Mouse (Mus musculus): Measurements from ENCODE around the gene 2010003K11Rik. TPM values are rescaled to one million over a fixed set of nuclear protein-coding genes. Genes with fewer than 3 reads are reported as not detected.
A peak's percentile ranks its signal among the peaks of the same experiment; 100 is the strongest.

The 2010003K11Rik gene
- polyA plus RNA-seq (2015; fragmentation: Nextera tagmentation; extraction: Ambion mirVana), result 7.6 and 9.7 TPM in 2 replicates

DNA sequence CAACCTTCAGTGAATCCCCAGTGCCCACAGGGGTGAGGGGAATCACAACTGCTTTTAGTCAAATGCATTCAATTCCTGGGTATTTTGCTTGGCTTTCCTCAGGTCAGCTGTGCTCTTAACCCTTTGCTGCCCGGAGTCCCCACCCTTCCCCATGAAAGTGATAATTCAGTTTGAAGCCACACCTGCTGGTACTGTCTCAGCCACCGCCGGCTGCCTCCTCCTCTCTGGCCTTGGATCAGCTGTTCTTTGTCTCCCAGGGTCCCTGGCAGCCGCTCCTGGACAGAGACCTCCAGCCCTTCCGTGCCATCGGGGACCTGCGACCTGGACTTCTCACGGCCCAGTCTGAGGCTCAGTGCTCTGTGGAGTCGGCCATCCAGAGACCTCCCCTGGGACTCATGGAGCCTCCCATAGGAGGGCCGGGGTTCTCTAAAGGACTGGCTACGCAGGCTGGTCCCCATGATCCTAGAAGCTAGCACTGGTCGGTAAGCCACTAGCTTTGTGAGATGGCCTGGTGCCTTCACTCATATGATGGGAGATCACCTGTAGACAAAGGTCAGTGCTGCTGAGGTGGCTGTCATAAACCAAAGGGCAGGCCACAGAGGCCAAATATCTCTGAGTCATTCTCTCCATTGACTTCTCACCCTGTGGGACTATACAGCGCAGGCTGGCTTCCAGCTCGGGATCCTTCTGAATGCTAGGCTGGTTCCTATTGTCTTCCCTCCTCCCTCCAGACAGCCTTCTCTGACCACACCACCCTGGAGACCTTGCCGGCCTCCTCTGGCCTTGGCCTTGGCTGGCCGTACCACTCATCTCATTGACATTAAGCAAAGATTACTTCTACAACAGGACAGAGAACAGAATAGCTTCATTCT lies at the start of gene 2010003K11Rik:
Gene 2010003K11Rik (minus strand): TSS at position 522 of the 872 bp plus-strand sequence.
- 51% methylated on average over 16 of the region's 16 CpGs for WGBS
- Histone ChIP-seq H3K36me3 (no peaks in the 10 kb centered on the region), H3K9ac (no peak within 1 kb of the TSS), H3K27ac (peak within 1 kb of the TSS; percentile 60; the same call in 1 of the 2 replicates), H3K9me3 (no peaks in the 10 kb centered on the region), H3K4me3 (replicated peaks) (no peak within 1 kb of the TSS), H3K27me3 (replicated peaks) (no peaks in the 10 kb centered on the region), H3K4me2 (replicated peaks) (peak within 1 kb of the TSS; percentile 35), H3K4me1 (replicated peaks) (peaks cover 15% of the 10 kb centered on the region)
- ATAC-seq, result peak; percentile 57

DNA sequence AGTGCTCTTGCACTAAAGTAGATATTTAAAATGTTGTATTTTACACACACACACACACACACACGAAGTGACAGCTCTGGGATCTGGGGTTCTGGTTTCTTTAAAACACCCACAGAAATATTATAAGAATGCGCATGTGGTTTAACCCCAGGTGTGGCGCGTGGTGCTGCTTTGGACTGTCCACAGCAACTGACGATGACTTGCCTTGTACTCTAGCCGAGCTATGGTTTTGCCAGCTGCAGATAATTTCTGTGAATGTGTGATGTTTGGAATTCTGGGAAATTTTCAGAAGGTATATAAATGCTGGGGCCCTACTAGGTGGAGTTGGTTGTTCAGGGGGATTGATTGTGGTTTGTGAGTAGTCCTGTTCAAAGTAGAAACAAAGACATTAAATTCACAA lies 49.4 kb upstream of the 2010003K11Rik start:
- Histone ChIP-seq H3K9me3 (no peaks in the 10 kb centered on the region), H3K4me3 (replicated peaks) (no peak overlapping the region), H3K27me3 (replicated peaks) (no peaks in the 10 kb centered on the region), H3K4me1 (replicated peaks) (no peaks in the 10 kb centered on the region), H3K36me3 (no peaks in the 10 kb centered on the region), H3K9ac (no peak overlapping the region), H3K4me2 (replicated peaks) (no peak overlapping the region), H3K27ac (no peak overlapping the region)
- no peak for ATAC-seq
- WGBS, result 76% methylated on average over 6 of the region's 6 CpGs

DNA sequence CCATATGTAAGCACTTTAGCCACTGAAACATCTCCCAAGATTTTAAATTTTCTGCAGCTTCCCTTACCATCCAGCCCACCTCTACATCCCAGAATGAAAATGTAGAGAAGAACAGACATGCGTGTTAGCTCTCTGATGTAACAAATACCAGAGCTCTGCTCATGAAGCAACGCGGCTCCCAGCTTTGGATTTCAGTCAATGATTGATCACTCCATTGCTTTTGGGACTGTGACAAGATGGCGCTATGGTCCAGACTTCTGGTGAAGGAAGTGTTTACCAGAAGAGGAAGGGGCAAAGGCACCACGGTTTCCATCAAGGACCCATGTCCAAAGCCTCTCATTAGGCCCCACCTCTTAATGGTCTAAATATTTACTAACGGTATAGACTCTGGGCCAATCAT lies 47.5 kb upstream of the 2010003K11Rik start:
- 81% methylated on average over 6 of the region's 6 CpGs for WGBS
- no peaks in the 10 kb centered on the region for H3K36me3 ChIP-seq
- H3K27ac ChIP-seq, result no peak overlapping the region
- no peaks in the 10 kb centered on the region for H3K27me3 ChIP-seq (replicated peaks)
- H3K9me3 ChIP-seq, result no peaks in the 10 kb centered on the region
- H3K4me3 ChIP-seq (replicated peaks), result no peak overlapping the region
- ATAC-seq, result no peak
- no peak overlapping the region for H3K4me2 ChIP-seq (replicated peaks)
- no peaks in the 10 kb centered on the region for H3K4me1 ChIP-seq (replicated peaks)
- no peak overlapping the region for H3K9ac ChIP-seq

DNA sequence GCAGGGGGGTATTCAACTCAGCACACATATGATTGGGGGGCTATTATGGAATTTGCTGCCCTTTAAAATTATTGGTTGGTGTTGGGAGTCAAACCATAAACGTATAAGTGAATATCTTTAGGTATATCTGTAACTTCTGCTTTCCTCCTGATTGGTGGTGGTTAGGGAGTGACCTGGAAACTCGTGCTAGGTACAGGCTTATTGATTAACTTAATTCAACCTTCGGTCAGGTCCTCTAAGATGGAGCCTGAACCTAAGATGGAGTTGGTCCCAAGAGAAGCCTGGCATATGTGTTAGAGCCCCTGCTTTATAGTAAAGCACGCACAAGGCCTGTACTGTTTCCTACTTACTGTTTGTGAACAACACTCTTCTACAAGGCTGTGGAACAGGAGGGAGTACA lies 46.7 kb upstream of the 2010003K11Rik start:
- ATAC-seq, result no peak
- Histone ChIP-seq H3K9me3 (no peaks in the 10 kb centered on the region), H3K9ac (no peak overlapping the region), H3K4me2 (replicated peaks) (no peak overlapping the region), H3K4me3 (replicated peaks) (no peak overlapping the region), H3K27ac (no peak overlapping the region), H3K27me3 (replicated peaks) (no peaks in the 10 kb centered on the region), H3K36me3 (no peaks in the 10 kb centered on the region), H3K4me1 (replicated peaks) (no peaks in the 10 kb centered on the region)
- WGBS, result 79% methylated on average over 4 of the region's 4 CpGs

DNA sequence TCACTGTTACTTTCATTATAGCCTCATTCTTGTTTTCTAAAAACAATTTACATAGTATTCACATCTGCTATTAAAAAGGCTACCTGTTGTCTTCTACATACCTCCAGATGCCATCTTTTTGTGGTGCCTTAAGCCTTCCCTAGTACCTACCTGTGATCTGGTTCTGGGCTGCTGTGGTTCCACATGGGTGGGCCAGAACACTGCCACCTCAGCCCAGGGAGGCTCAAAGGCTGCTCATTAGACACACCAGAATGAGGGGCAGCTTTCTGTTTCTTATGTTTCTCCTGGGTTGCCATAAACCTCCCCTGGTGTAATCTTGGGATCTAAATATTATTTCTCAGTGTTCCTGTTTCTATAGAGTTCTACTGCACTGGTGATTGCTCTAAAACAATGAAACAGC lies 43.7 kb upstream of the 2010003K11Rik start:
- no peaks in the 10 kb centered on the region for H3K36me3 ChIP-seq
- H3K9me3 ChIP-seq, result no peaks in the 10 kb centered on the region
- no peaks in the 10 kb centered on the region for H3K4me1 ChIP-seq (replicated peaks)
- no peak overlapping the region for H3K4me3 ChIP-seq (replicated peaks)
- no peak overlapping the region for H3K4me2 ChIP-seq (replicated peaks)
- no peak overlapping the region for H3K27ac ChIP-seq
- H3K9ac ChIP-seq, result no peak overlapping the region
- no peaks in the 10 kb centered on the region for H3K27me3 ChIP-seq (replicated peaks)
- no peak for ATAC-seq

DNA sequence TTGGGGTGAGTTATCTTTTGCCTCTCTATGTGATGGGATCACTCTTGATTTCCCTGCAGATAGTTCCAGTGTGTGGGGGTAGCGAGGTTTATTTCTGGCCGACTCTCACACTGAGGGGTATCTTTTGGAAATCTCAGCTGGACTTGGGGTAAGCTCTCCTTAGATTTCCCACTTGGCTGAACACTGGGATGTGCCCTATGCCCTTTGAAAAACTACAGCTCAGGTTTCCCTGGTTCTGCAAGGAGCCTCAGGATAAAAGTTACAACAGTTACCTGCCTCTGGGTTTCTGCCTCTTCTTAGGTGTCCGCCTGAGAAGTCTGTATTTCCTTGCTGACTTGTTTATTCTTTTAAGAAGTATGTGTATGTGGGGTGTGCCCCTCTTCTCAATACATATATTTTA lies 42.6 kb upstream of the 2010003K11Rik start:
- H3K9me3 ChIP-seq, result no peaks in the 10 kb centered on the region
- WGBS, result 89% methylated on average over 3 of the region's 3 CpGs
- H3K27ac ChIP-seq, result no peak overlapping the region

DNA sequence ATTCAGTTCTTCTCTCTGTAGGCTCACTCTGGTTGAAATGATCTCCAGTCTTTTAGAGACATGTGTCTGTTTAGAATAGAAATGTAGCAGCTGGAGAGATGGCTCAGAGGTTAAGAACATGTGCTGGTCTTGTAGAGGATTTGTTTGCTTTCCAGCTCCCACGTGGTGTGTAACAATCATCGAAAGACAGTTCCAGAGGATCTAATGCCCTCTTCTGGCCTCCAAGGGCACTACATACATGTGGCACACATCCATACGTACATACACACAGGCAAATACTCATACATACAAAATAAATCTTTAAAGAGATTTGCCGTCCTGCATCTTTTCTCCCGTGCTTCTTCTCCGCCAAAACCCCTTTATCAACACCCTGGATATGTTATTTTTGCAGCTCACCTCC lies 41.9 kb upstream of the 2010003K11Rik start:
- Histone ChIP-seq H3K9me3 (no peaks in the 10 kb centered on the region), H3K4me3 (replicated peaks) (no peak overlapping the region), H3K4me1 (replicated peaks) (no peaks in the 10 kb centered on the region), H3K36me3 (no peaks in the 10 kb centered on the region), H3K27ac (no peak overlapping the region), H3K4me2 (replicated peaks) (no peak overlapping the region), H3K27me3 (replicated peaks) (no peaks in the 10 kb centered on the region), H3K9ac (no peak overlapping the region)
- ATAC-seq, result no peak
- WGBS, result 83% methylated on average over 6 of the region's 6 CpGs

More for the DNA sequence above, 42.6 kb upstream of the 2010003K11Rik start:
- H3K9ac ChIP-seq, result no peak overlapping the region
- no peaks in the 10 kb centered on the region for H3K27me3 ChIP-seq (replicated peaks)
- no peaks in the 10 kb centered on the region for H3K4me1 ChIP-seq (replicated peaks)
- no peak overlapping the region for H3K4me2 ChIP-seq (replicated peaks)
- H3K4me3 ChIP-seq (replicated peaks), result no peak overlapping the region
- no peak for ATAC-seq
- no peaks in the 10 kb centered on the region for H3K36me3 ChIP-seq

DNA sequence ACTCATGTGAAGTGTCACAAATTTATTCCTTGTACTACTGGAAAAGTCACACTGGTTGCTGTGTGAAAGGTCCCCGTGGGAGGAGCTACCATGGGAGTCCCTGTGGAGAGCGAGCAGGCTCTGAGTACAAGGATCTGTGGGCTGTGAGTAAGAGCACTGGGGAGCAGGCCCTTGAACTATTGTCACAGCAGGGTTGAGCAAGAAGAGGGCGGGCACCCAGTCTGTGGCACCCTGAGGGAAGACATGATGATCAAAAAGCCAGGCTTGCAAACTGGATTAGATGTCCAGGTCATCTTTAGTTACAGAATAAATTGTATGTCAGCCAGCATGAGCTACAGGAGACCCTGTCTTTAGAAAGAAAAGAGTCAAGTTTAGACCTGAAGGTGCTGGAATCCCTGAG lies 38.2 kb upstream of the 2010003K11Rik start:
- Histone ChIP-seq H3K4me1 (replicated peaks) (no peaks in the 10 kb centered on the region), H3K4me3 (replicated peaks) (no peak overlapping the region), H3K36me3 (no peaks in the 10 kb centered on the region), H3K27ac (no peak overlapping the region), H3K9me3 (no peaks in the 10 kb centered on the region), H3K4me2 (replicated peaks) (no peak overlapping the region), H3K9ac (no peak overlapping the region), H3K27me3 (replicated peaks) (no peaks in the 10 kb centered on the region)
- 76% methylated on average over 3 of the region's 3 CpGs for WGBS
- ATAC-seq, result no peak

DNA sequence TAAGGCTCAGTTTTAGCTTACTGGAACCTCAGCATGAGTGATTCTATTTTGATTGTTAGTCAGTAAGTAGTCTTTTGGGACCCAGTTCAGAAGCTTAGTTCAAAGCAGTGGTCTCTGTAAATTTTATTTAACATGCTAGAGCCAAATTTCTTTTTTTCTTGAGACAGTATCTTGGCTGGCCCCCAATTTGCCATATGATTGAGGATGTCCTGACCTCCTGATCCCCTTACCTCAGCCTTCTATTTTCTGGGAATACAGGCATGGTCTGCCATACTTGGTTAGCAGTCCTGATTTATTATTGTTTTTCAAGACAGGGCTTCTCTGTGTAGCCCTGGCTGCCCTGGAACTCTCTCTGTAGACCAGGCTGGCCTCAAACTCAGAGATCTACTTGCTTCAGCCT lies 37.5 kb upstream of the 2010003K11Rik start:
- Histone ChIP-seq H3K4me1 (replicated peaks) (no peaks in the 10 kb centered on the region), H3K27me3 (replicated peaks) (no peaks in the 10 kb centered on the region), H3K9me3 (no peaks in the 10 kb centered on the region), H3K4me3 (replicated peaks) (no peak overlapping the region), H3K27ac (no peak overlapping the region), H3K4me2 (replicated peaks) (no peak overlapping the region), H3K9ac (no peak overlapping the region), H3K36me3 (no peaks in the 10 kb centered on the region)
- no peak for ATAC-seq

DNA sequence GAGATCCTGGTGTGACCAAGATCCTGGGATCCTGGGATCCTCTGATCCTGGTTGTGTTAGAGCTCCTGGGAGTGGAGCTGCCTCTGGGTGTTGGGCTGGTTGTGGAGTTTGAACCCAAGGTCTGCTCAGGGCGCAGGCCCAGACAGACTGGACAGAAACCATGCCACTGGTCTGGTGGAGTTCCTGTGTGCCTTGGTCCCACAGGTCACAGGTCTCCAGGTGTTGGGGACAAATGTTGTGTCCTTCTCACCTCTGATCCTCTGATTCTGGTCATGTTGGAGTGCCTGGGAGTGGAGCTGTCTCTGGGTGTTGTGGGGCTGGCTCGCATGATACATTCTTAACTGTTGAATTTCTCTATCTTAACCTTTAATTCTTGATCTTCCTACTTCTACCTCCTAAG lies 36.3 kb upstream of the 2010003K11Rik start:
- H3K9ac ChIP-seq, result no peak overlapping the region
- H3K27me3 ChIP-seq (replicated peaks), result no peaks in the 10 kb centered on the region
- WGBS, result 81% methylated on average over 2 of the region's 2 CpGs
- H3K27ac ChIP-seq, result no peak overlapping the region
- no peaks in the 10 kb centered on the region for H3K4me1 ChIP-seq (replicated peaks)
- no peak overlapping the region for H3K4me2 ChIP-seq (replicated peaks)
- H3K9me3 ChIP-seq, result no peaks in the 10 kb centered on the region
- no peak overlapping the region for H3K4me3 ChIP-seq (replicated peaks)
- no peak for ATAC-seq
- no peaks in the 10 kb centered on the region for H3K36me3 ChIP-seq

DNA sequence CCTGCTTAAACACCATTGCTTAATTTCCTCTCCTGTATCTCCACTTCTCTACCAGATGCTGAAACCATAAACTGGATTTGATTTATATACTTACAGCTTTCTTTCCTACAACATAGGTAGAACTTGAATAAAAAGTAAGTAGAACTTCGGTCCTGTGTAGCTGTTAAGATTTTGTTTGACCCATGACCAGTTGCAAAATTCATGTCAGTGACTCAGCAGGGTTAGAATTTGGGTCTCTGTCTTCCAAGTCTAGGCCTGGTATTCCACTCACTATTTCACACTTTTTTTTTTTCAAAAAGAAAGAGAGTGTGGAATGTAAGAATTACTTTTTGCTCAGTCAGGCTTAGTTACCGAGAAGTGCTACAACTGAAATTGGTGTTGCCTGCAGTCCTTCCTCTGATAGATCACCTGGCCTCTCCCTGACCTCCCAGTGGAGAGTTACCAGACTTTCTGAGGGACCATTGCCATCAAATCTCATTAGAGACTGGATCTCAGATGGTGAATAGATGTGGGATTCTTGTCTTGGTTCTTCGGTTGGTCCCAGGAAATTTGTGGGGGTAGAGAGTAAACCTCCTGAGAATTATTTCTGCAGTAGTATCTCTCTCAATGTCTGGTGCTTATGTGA lies 23.2 kb upstream of the 2010003K11Rik start:
- no peaks in the 10 kb centered on the region for H3K4me1 ChIP-seq (replicated peaks)
- WGBS, result 86% methylated on average over 3 of the region's 3 CpGs
- H3K36me3 ChIP-seq, result no peaks in the 10 kb centered on the region

DNA sequence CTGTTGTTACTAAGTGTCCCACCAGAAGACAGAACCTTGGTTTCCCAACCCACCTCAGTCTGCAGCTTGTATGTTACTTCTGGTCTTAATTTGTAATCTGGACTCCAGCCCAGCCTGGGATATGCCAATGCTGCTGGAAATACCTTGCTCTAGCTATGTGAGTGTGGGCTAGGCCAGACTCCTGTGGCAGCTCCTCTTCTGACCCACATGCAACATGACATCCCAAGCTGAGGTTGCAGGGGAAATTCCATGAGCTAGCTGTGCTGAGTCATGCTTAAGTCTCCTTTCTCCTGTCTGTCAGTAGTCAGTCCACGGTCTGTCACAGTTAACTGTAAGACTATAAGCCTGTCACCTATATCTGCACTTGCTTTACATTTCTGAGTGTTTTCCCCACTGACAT lies 19.1 kb upstream of the 2010003K11Rik start:
- Histone ChIP-seq H3K9ac (no peak overlapping the region), H3K4me1 (replicated peaks) (0 out of 2 replicates have a peak, but pooled peaks cover 8% of the 10 kb centered on the region), H3K4me3 (replicated peaks) (no peak overlapping the region), H3K4me2 (replicated peaks) (no peak overlapping the region), H3K27me3 (replicated peaks) (no peaks in the 10 kb centered on the region), H3K36me3 (no peaks in the 10 kb centered on the region), H3K9me3 (no peaks in the 10 kb centered on the region), H3K27ac (no peak overlapping the region)
- ATAC-seq, result no peak
- WGBS, result 66% methylated on average over 1 of the region's 1 CpGs

More for the DNA sequence above, 23.2 kb upstream of the 2010003K11Rik start:
- ATAC-seq, result no peak
- no peaks in the 10 kb centered on the region for H3K9me3 ChIP-seq
- H3K4me3 ChIP-seq (replicated peaks), result no peak overlapping the region
- H3K27ac ChIP-seq, result no peak overlapping the region
- no peak overlapping the region for H3K4me2 ChIP-seq (replicated peaks)
- H3K27me3 ChIP-seq (replicated peaks), result no peaks in the 10 kb centered on the region
- no peak overlapping the region for H3K9ac ChIP-seq

DNA sequence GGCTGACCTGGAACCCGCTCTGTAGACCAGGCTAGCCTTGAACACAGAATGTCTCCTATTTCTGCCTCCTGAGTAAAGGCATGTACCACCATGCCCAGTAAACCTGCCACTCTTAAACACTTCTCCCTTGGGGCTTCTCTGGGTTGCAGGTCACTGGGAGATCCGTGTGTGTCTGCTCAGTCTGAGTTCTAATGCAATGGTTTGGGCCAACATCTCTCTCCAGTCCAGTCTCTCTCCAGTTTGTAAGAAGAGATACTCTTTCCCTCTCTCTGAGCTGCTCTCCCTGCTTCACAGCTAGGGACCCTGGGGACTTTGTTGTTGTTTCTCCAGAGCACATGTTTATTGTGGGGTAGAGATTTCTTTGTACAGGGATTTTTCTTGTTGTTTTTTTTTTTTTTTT lies 17.9 kb upstream of the 2010003K11Rik start:
- H3K27ac ChIP-seq, result no peak overlapping the region
- 64% methylated on average over 2 of the region's 2 CpGs for WGBS

More for the DNA sequence above, 17.9 kb upstream of the 2010003K11Rik start:
- Histone ChIP-seq H3K36me3 (no peaks in the 10 kb centered on the region), H3K4me2 (replicated peaks) (no peak overlapping the region), H3K9ac (no peak overlapping the region), H3K9me3 (no peaks in the 10 kb centered on the region), H3K4me3 (replicated peaks) (no peak overlapping the region), H3K27me3 (replicated peaks) (no peaks in the 10 kb centered on the region; the same call in 1 of the 2 replicates), H3K4me1 (replicated peaks) (0 out of 2 replicates have a peak, but pooled peaks cover 8% of the 10 kb centered on the region)
- no peak for ATAC-seq

All from intestine, embryonic 15.5 days (tissue).